Mouse (Mus musculus) urinary bladder, postnatal 25 days (tissue): Measurements from ENCODE around the gene Plbd1.

Experiments
- DNase-seq: peaks from one replicate; pipeline ENCODE4 v3.0.0; 2022; ENCODE audit warnings: low spot score

The Plbd1 gene

GRCm38 (mm10) chr6:136661706-136662016, at the start of gene Plbd1:
Plbd1 (minus strand) TSS chr6:136661928.
- DNase-seq: peak; percentile 20

GRCm38 (mm10) chr6:136710408-136710807, 48.7 kb upstream of the Plbd1 start:
- no peak for DNase-seq

DNA sequence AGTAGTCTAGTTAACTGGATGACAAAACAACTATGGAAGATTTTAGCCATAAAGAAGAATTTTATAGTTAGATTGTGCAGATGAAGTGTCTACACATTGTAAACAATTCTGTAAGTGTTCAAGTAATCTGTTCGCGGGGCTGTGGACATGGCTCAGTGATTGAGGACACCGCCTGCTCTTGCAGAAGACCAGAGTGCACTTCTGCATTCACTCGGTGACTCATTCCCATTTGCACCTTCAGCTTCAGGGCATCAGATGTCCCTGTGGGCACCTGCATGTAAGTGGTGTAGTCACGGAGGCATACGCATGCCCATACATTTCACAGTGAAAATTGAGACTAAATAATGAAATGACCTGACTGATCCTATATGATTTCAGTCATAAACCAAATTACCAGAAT, 46.9 kb upstream of the Plbd1 start:
- DNase-seq: no peak

GRCm38 (mm10) chr6:136701878-136702277, 40.1 kb upstream of the Plbd1 start:
- no peak for DNase-seq

- no peak for DNase-seq
Measured at GRCm38 (mm10) chr6:136701185-136701584, 39.5 kb upstream of the Plbd1 start.

GRCm38 (mm10) chr6:136691314-136691713, 29.6 kb upstream of the Plbd1 start:
- DNase-seq: no peak

GRCm38 (mm10) chr6:136690527-136690926, 28.8 kb upstream of the Plbd1 start:
- no peak for DNase-seq

- no peak for DNase-seq
Measured at GRCm38 (mm10) chr6:136689790-136690413, 28.2 kb upstream of the Plbd1 start.

DNA sequence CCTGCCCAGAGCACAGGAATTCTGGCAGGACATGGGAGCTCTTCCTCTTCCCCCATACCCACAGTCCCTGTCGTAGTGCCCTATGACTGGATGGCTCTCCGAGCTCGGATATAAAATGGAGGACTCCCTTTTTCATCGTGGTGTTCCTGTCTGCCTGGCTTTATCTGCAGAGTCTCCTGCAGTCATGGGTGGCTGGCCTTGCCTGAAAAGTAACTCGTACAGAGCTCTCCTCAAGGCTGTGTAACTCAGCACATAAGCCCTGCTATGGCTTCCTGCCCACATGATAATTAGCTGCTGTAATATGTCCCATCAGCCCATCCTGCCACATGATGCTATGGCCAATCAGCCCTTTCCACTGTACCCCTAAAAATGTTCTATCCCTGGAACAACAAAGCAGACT, 23.7 kb upstream of the Plbd1 start:
- DNase-seq: no peak

- DNase-seq: no peak
Measured at GRCm38 (mm10) chr6:136683410-136684334, 21.9 kb upstream of the Plbd1 start.

DNA sequence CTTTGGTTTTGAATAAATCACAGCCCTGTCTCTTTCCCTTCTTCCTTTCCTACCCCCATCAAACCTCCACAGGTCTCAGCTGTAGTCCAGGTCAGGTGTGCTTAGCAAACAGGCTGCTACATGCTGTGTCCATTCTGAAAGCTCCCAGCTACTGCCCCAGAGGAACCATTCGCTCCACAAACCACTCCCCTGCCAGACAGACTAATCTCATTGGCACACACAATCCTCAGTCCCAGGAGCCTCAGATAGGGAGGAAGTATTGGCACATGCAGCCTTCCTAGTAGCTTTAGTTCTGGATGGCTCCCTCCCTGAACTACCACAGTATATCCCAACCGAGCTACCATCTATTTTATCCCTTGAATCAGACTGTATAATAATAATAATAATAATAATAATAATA, 17.7 kb upstream of the Plbd1 start:
- DNase-seq: no peak

- DNase-seq: no peak
Measured at GRCm38 (mm10) chr6:136674935-136675334, 13.2 kb upstream of the Plbd1 start.

- peak; percentile 21 for DNase-seq
Measured at GRCm38 (mm10) chr6:136672467-136672866, 10.7 kb upstream of the Plbd1 start.

DNA sequence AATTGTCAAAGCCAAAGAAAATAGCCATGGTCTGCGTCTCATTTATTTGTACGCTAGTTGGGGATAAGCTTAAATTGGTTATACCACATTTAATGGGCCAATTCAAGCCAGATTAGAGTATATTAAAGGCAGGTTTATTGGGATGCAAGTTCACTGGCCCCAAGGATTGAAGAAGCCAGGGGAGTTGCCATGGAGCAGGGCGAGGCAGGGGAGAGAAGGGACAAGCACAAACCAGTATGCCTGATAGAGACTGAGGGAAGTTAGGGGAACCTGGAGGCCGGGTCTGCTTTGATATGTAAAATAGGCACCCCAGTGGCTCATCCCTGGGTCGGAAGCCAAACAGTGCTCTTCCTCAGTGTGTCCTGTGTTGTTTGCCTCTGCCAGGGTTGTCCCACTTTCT, 7.5 kb upstream of the Plbd1 start:
- DNase-seq: no peak

DNA sequence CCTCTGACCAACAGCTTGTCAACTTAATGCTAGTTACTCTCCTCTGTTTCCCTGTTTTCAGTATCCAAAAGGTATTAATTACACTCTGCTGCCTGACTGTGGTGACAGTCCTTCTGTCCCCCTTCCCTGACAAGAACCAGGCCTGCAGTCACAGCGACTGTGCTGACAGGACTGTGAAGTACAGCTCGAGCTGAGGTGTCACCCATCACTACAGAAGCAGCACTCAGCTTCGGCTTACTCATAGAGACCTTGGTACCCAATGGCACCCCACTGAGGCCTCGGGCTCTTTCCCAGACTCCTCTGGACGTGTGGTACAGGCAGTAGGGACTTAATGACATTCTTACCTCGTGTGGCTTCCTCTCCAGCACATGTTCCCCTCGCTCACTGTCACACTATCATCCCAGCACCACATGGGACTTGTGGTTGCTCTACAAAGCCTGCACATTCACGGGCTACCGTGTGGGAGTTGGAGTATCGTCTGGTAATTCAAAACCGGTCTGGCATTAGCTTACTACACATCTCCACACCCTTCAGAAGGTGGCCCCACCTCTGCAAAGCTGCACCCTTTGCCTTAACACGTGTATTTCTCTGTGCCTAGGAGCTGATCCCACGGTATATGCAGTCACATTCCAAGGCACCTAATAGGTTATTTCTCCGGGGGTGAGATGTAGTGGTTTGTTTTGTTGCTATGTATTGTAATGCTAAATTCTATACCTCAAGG, 6.7 kb upstream of the Plbd1 start:
- DNase-seq: no peak

- DNase-seq: no peak
Measured at GRCm38 (mm10) chr6:136662063-136662462, 335 bp upstream of the Plbd1 start.

DNA sequence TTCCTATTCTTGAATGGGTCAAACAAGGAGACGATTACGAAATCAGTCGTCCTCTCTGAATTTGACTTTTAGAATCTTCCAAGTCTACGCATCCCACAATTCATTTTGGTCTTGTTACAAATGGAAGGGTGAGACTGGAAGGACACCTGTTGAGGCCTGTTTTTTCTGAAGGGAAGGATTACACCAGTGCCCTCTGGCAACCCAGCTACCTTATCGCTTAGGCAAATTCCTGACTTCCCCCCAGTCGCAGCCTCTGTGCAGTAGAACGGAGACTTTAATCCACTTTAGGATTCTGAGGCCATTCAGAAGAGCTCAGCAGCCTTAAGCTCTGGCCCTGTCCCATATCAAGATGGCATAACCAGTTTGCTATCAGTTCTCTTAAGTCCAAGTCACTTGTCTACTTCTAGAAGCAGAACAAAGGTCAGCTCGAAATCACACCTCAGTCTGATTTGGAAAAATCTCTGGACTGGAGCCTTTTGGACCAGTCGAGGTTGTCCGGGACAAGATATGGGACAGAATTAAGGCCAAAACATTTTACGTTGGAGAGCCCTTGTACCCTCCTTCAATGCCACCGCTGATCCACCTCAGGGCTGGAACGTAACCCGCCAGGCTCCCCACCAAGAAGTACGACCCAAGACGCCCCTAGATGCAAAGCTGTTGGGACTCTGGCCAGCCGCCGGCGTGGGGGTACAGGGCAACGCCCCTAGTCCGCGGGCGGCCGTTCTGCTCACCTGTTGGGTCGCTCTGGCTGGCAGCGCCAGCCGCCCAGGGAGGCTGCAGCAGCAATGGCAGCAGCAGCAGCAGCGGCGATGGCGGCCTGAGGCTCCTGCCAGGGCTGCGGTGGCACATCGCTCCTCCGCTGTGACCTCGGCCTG, 660 bp downstream of the Plbd1 start:
- DNase-seq: no peak

- no peak for DNase-seq
Measured at GRCm38 (mm10) chr6:136659226-136659625, 2.5 kb downstream of the Plbd1 start.

DNA sequence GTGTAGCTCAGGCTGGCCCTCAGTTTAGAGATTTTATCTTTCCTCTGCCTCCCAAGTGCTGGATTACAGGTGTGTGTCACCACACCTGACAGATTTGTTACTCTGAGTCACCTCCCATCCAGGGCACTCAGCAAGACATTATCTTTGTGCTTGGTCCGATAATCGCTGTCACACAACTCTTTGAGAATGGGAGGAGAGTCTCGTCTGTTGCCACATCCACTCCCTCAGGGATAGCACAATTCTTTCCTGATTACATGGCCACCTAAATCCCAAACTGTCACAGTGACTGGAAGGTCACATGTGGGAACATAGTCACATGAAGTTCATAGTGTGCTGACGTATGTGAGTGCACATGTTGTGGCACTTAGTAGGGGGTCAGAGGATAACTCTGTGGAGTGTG, 3.4 kb downstream of the Plbd1 start:
- DNase-seq: no peak

- no peak for DNase-seq
Measured at GRCm38 (mm10) chr6:136655786-136656185, 5.9 kb downstream of the Plbd1 start.

DNA sequence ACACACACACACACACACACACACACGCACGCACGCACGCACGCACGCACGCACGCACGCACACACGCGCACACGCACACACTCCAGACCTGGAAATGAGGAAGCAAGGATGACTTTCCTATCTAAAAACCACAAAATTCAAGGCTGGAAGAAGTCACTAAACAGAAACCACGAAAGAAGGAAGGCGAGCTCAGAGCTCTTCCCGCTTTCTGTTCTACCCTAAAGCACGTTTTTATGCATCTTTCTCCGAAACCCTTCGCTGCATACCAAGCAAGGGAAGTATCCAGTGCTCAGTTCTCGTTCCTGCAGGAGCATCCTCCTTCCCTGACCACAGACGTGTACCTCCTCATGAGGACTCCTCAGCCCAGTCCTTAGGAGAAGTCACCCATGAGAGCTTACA, 7.3 kb downstream of the Plbd1 start:
- no peak for DNase-seq

GRCm38 (mm10) chr6:136653331-136653730, 8.4 kb downstream of the Plbd1 start:
- DNase-seq: no peak
